Mouse (Mus musculus) thymus, postnatal 10 days (tissue): Measurements from ENCODE around the gene Pde4d.
"Not testable (repeated sequence)": the region's sequence is repeated elsewhere in the genome, so short reads cannot be mapped to it uniquely, and the experiment has no call there.

ENCODE experiments used
- DNase-seq, 2 experiments: peaks; one replicate each; pipeline ENCODE4 v3.0.0; 2021; ENCODE audit warnings: low spot score in 2 of 2

The Pde4d gene

GRCm38 (mm10) chr13:108686807-108687206 lies 237.1 kb downstream of the Pde4d start:
- DNase-seq: no peak

GRCm38 (mm10) chr13:108692883-108693550 lies 243.3 kb downstream of the Pde4d start:
- DNase-seq: no peak

- no peak for DNase-seq
These were observed 255.7 kb downstream of the Pde4d start for GRCm38 (mm10) chr13:108705441-108705840.

- DNase-seq: no peak
These were observed 264.3 kb downstream of the Pde4d start for GRCm38 (mm10) chr13:108714032-108714431.

- no peak for DNase-seq
These were observed 265.3 kb downstream of the Pde4d start for GRCm38 (mm10) chr13:108715029-108715428.

- DNase-seq: peak in 1 of 2 experiments; percentile 56
These were observed 272.5 kb downstream of the Pde4d start for GRCm38 (mm10) chr13:108722234-108722633.

- not testable (repeated sequence) for DNase-seq
These were observed 284.6 kb downstream of the Pde4d start for GRCm38 (mm10) chr13:108734356-108734755.

GRCm38 (mm10) chr13:108751155-108751840 lies 301.6 kb downstream of the Pde4d start:
- DNase-seq: no peak

- no peak for DNase-seq
These were observed 307.7 kb downstream of the Pde4d start for GRCm38 (mm10) chr13:108757477-108757876.

- no peak for DNase-seq
These were observed 308.6 kb downstream of the Pde4d start for GRCm38 (mm10) chr13:108758331-108758730.

GRCm38 (mm10) chr13:108759140-108759539 lies 309.4 kb downstream of the Pde4d start:
- no peak for DNase-seq

GRCm38 (mm10) chr13:108763295-108763694 lies 313.5 kb downstream of the Pde4d start:
- DNase-seq: no peak

GRCm38 (mm10) chr13:108766020-108766727 lies 316.4 kb downstream of the Pde4d start:
- no peak for DNase-seq

- DNase-seq: no peak
These were observed 319.8 kb downstream of the Pde4d start for GRCm38 (mm10) chr13:108769465-108770056.

GRCm38 (mm10) chr13:108772386-108772785 lies 322.6 kb downstream of the Pde4d start:
- DNase-seq: no peak

GRCm38 (mm10) chr13:108774981-108775380 lies 325.2 kb downstream of the Pde4d start:
- DNase-seq: peak; percentile 3 to 5

- DNase-seq: no peak
These were observed 326.1 kb downstream of the Pde4d start for GRCm38 (mm10) chr13:108775882-108776281.

GRCm38 (mm10) chr13:108797620-108798019 lies 347.9 kb downstream of the Pde4d start:
- DNase-seq: not testable (repeated sequence)

- DNase-seq: no peak
These were observed 359.4 kb downstream of the Pde4d start for GRCm38 (mm10) chr13:108809191-108809590.

- DNase-seq: peak in 1 of 2 experiments; percentile 33
These were observed 363.2 kb downstream of the Pde4d start for GRCm38 (mm10) chr13:108812956-108813355.

- no peak for DNase-seq
These were observed 370.2 kb downstream of the Pde4d start for GRCm38 (mm10) chr13:108819846-108820408.

- no peak for DNase-seq
These were observed 370.7 kb downstream of the Pde4d start for GRCm38 (mm10) chr13:108820487-108820886.
